Mouse (Mus musculus): ENCODE measurements at regions not wholly inside any gene's neighbourhood (a gene's known extent, or its start where the extent isn't known, plus 50 kb on each side); places are given as distances from the start of the nearest gene placed in this dataset.
"Not testable (repeated sequence)": the region's sequence is repeated elsewhere in the genome, so short reads cannot be mapped to it uniquely, and the experiment has no call there.

DNA sequence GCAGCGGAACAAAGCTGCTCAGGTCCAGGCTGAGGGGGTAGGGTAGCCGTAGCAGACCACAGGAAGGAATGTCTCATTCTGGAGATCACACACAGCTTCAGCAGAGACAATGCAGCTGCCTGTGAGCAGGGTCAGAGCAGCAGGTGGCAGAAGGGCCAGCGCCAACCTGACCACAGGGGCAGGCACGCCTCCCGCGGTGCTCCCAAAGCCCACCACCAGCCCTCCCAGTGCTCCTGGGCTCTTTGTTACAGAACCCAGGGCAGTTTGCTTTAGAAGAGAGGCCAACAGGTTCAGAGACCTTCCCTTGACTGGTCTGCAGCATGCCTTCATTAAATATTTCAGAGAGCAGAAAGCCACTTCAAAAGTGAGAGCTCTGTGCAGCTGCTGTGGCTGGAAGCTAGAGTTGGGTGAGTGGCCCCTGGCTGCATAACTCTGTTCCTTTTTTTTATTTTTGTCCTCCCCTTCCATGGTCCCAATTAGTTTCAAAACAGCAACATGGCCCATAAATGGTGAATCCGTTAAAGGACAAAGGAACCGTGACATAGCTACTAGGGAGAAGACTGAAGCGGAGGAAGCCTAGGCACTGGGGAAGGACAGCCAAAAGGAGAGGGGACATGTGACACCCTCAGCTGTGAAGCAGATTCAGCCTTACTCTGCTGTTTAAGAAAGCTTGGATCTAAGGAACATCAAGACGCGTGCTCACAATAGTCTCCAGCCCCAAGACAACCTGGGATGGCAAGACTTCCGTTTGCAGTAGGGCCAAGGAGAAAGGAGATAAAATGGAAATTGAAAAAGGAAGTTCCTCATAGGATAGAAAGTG, 350.9 kb upstream of the Cdh5 start:
- WGBS (ENCODE audit: insufficient replicate concordance), result 39% methylated on average over 12 of the region's 12 CpGs
- Histone ChIP-seq H3K9ac (no peak overlapping the region), H3K36me3 (no peaks in the 10 kb centered on the region), H3K27me3 (replicated peaks) (no peaks in the 10 kb centered on the region), H3K4me2 (no peak overlapping the region), H3K4me3 (no peak overlapping the region), H3K9me3 (replicated peaks) (no peaks in the 10 kb centered on the region), H3K4me1 (no peaks in the 10 kb centered on the region), H3K27ac (no peak overlapping the region)
- no peak for ATAC-seq

- Histone ChIP-seq H3K27ac (no peak overlapping the region), H3K36me3 (no peaks in the 10 kb centered on the region), H3K9ac (no peak overlapping the region), H3K4me1 (no peaks in the 10 kb centered on the region), H3K4me3 (no peak overlapping the region), H3K4me2 (no peak overlapping the region), H3K27me3 (replicated peaks) (no peaks in the 10 kb centered on the region), H3K9me3 (replicated peaks) (no peaks in the 10 kb centered on the region)
- ATAC-seq, result no peak
- WGBS (ENCODE audit: insufficient replicate concordance), result 44% methylated on average over 2 of the region's 2 CpGs
These were observed 350.3 kb upstream of the Cdh5 start for GRCm38 (mm10) chr8:103751161-103751560.

DNA sequence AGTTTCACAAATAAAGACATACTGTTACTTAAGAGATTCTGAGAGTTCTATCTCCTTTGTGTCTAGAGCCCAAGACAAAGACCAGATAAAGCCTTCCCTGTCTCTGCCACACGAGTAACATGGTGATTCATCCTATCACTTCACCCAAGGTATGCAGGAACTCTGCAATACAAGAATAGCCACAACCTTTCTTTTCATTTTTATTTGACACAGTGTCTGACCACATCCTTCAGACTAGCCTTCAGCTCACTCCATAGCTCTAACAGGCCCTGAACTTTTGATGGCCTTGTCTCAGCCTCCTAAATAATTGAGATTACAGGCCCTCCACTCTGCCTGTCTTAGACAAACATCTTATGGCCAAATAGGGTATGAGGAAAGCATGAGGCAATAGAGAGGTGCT, 337.6 kb upstream of the Cdh5 start:
- no peaks in the 10 kb centered on the region for H3K36me3 ChIP-seq
- 38% methylated on average over 1 of the region's 1 CpGs for WGBS (ENCODE audit: insufficient replicate concordance)
- no peaks in the 10 kb centered on the region for H3K27me3 ChIP-seq (replicated peaks)
- 0 out of 2 replicates have a peak, but pooled peaks cover 1% of the 10 kb centered on the region for H3K9me3 ChIP-seq (replicated peaks)
- no peak for ATAC-seq
- H3K27ac ChIP-seq, result no peak overlapping the region
- no peak overlapping the region for H3K4me2 ChIP-seq
- no peak overlapping the region for H3K9ac ChIP-seq
- no peaks in the 10 kb centered on the region for H3K4me1 ChIP-seq
- H3K4me3 ChIP-seq, result no peak overlapping the region

- 81% methylated on average over 6 of the region's 6 CpGs for WGBS (ENCODE audit: insufficient replicate concordance)
- no peak overlapping the region for H3K9ac ChIP-seq
- no peaks in the 10 kb centered on the region for H3K27me3 ChIP-seq (replicated peaks)
- no peaks in the 10 kb centered on the region for H3K4me1 ChIP-seq
- no peak overlapping the region for H3K4me2 ChIP-seq
- no peak for ATAC-seq
- H3K4me3 ChIP-seq, result no peak overlapping the region
- no peaks in the 10 kb centered on the region for H3K9me3 ChIP-seq (replicated peaks)
- no peaks in the 10 kb centered on the region for H3K36me3 ChIP-seq
- no peak overlapping the region for H3K27ac ChIP-seq
These were observed 321.8 kb upstream of the Cdh5 start for GRCm38 (mm10) chr8:103779658-103780057.

DNA sequence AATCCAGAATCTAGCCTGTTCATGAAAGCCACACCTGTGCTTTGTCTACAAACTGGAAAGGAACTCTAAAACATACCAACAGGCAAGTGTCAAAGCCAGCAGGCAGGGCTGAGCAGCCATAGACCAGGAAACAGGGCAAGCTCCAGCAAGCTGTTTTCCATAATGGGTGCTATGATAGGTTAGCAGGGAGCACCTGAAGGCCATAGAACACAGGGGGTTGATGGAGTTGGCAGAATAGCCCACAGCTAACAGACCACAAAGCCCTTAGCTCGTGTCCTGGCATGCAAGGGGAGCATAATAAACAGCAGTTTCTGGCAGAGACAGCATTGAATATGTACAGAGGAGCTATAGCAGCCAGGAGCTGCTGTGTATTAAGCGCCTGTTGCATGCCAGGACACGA, 313.1 kb upstream of the Cdh5 start:
- no peak for ATAC-seq
- Histone ChIP-seq H3K27ac (no peak overlapping the region), H3K4me3 (no peak overlapping the region), H3K27me3 (replicated peaks) (no peaks in the 10 kb centered on the region), H3K9ac (no peak overlapping the region), H3K36me3 (no peaks in the 10 kb centered on the region), H3K4me1 (no peaks in the 10 kb centered on the region), H3K4me2 (no peak overlapping the region), H3K9me3 (replicated peaks) (no peaks in the 10 kb centered on the region)
- WGBS (ENCODE audit: insufficient replicate concordance), result 53% methylated on average over 3 of the region's 3 CpGs

GRCm38 (mm10) chr8:103793331-103793730, 308.1 kb upstream of the Cdh5 start:
- Histone ChIP-seq H3K9me3 (replicated peaks) (no peaks in the 10 kb centered on the region), H3K4me2 (no peak overlapping the region), H3K4me1 (no peaks in the 10 kb centered on the region), H3K4me3 (no peak overlapping the region), H3K9ac (no peak overlapping the region), H3K27me3 (replicated peaks) (no peaks in the 10 kb centered on the region), H3K36me3 (no peaks in the 10 kb centered on the region), H3K27ac (no peak overlapping the region)
- no peak for ATAC-seq
- 82% methylated on average over 1 of the region's 1 CpGs for WGBS (ENCODE audit: insufficient replicate concordance)

- H3K4me2 ChIP-seq; H3K27ac ChIP-seq; H3K9ac ChIP-seq; H3K4me1 ChIP-seq; ATAC-seq; H3K36me3 ChIP-seq; H3K4me3 ChIP-seq; H3K9me3 ChIP-seq (replicated peaks); H3K27me3 ChIP-seq (replicated peaks): not testable (repeated sequence)
- WGBS (ENCODE audit: insufficient replicate concordance), result 66% methylated on average over 2 of the region's 2 CpGs
These were observed 302.8 kb upstream of the Cdh5 start for GRCm38 (mm10) chr8:103798630-103799029.

DNA sequence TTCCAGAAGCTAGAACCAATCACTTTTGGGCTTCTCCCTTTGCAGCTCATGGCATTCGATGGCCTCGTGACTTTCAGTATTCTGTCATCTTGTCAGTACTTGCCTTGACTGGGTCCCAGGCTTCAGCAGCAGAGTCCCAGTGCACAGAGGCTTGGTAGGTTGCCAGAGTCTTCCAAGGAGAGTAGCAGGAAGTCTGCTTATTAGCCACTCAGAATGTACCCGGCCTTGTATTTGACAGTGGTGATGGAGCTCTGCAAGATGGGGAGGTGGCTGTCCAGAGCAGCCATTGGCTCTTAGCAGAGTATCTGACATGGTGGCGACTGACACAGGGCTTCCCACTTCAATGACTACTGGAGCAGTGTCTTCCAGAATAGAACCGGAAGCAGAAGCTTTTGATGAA, 293.3 kb upstream of the Cdh5 start:
- Histone ChIP-seq H3K4me1 (peaks cover 3% of the 10 kb centered on the region), H3K9me3 (replicated peaks) (no peaks in the 10 kb centered on the region; the same call in 1 of the 2 replicates), H3K36me3 (no peaks in the 10 kb centered on the region), H3K4me3 (no peak overlapping the region), H3K4me2 (no peak overlapping the region), H3K27me3 (replicated peaks) (no peaks in the 10 kb centered on the region), H3K27ac (no peak overlapping the region), H3K9ac (no peak overlapping the region)
- 62% methylated on average over 5 of the region's 5 CpGs for WGBS (ENCODE audit: insufficient replicate concordance)
- no peak for ATAC-seq

GRCm38 (mm10) chr8:103808580-103808979, 292.8 kb upstream of the Cdh5 start:
- H3K27ac ChIP-seq, result no peak overlapping the region
- H3K36me3 ChIP-seq, result no peaks in the 10 kb centered on the region
- H3K4me2 ChIP-seq, result no peak overlapping the region
- WGBS (ENCODE audit: insufficient replicate concordance), result 68% methylated on average over 8 of the region's 8 CpGs
- no peak overlapping the region for H3K4me3 ChIP-seq
- H3K9me3 ChIP-seq (replicated peaks), result no peaks in the 10 kb centered on the region; the same call in 1 of the 2 replicates
- ATAC-seq, result no peak
- H3K9ac ChIP-seq, result no peak overlapping the region
- H3K27me3 ChIP-seq (replicated peaks), result no peaks in the 10 kb centered on the region
- H3K4me1 ChIP-seq, result peaks cover 7% of the 10 kb centered on the region

GRCm38 (mm10) chr8:103809140-103809539, 292.3 kb upstream of the Cdh5 start:
- H3K9ac ChIP-seq, result no peak overlapping the region
- H3K27me3 ChIP-seq (replicated peaks), result no peaks in the 10 kb centered on the region
- no peaks in the 10 kb centered on the region for H3K36me3 ChIP-seq
- H3K4me3 ChIP-seq, result no peak overlapping the region
- no peak overlapping the region for H3K27ac ChIP-seq
- H3K4me1 ChIP-seq, result peaks cover 12% of the 10 kb centered on the region
- no peak for ATAC-seq
- 69% methylated on average over 7 of the region's 7 CpGs for WGBS (ENCODE audit: insufficient replicate concordance)
- no peak overlapping the region for H3K4me2 ChIP-seq
- H3K9me3 ChIP-seq (replicated peaks), result no peaks in the 10 kb centered on the region; the same call in 1 of the 2 replicates

- no peaks in the 10 kb centered on the region for H3K9me3 ChIP-seq (replicated peaks)
- no peak overlapping the region for H3K4me3 ChIP-seq
- ATAC-seq, result no peak
- 61% methylated on average over 10 of the region's 10 CpGs for WGBS (ENCODE audit: insufficient replicate concordance)
- no peaks in the 10 kb centered on the region for H3K36me3 ChIP-seq
- no peak overlapping the region for H3K27ac ChIP-seq
- 0 out of 2 replicates have a peak overlapping the region, but pooled peaks have one; percentile 5 for H3K4me2 ChIP-seq
- H3K4me1 ChIP-seq, result peaks cover 26% of the 10 kb centered on the region
- no peak overlapping the region for H3K9ac ChIP-seq
- H3K27me3 ChIP-seq (replicated peaks), result no peaks in the 10 kb centered on the region
These were observed 287.4 kb upstream of the Cdh5 start for GRCm38 (mm10) chr8:103813954-103814591.

- H3K9me3 ChIP-seq (replicated peaks), result no peaks in the 10 kb centered on the region
- no peak overlapping the region for H3K4me2 ChIP-seq
- H3K9ac ChIP-seq, result no peak overlapping the region
- ATAC-seq, result no peak
- H3K4me1 ChIP-seq, result peaks cover 26% of the 10 kb centered on the region
- no peak overlapping the region for H3K27ac ChIP-seq
- H3K4me3 ChIP-seq, result no peak overlapping the region
- 63% methylated on average over 15 of the region's 15 CpGs for WGBS (ENCODE audit: insufficient replicate concordance)
- no peaks in the 10 kb centered on the region for H3K27me3 ChIP-seq (replicated peaks)
- H3K36me3 ChIP-seq, result no peaks in the 10 kb centered on the region
These were observed 285.1 kb upstream of the Cdh5 start for GRCm38 (mm10) chr8:103816101-103816894.
